Mouse (Mus musculus) 3T3-L1 (cell line): Measurements from ENCODE around the gene Mpi.
A peak's percentile ranks its signal among the peaks of the same experiment; 100 is the strongest.

Source experiments
- DNase-seq: peaks from one replicate; pipeline ENCODE4 v3.0.0-alpha.2; 2015; ENCODE audit warnings: low read depth, low spot score

The Mpi gene

DNA sequence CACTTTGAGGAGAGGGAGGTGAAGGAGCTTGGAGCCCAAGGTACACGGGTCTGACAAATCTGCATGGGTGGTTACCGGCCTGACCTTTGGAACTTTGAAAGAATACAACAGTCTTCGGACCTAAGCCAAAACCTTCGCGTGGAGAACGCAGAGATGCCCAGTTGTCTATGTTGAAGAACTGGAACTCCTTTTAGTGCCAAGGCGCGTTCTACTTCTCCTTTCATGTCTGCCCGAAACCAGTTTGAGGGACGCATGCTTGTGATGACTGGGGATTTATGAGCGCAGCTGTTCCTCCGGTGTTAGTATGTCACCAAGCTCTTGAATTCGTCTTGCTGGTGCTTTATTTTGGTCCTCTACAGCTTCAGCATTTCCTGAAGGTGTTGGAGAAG, 9.1 kb upstream of the Mpi start:
- DNase-seq, result no peak

DNA sequence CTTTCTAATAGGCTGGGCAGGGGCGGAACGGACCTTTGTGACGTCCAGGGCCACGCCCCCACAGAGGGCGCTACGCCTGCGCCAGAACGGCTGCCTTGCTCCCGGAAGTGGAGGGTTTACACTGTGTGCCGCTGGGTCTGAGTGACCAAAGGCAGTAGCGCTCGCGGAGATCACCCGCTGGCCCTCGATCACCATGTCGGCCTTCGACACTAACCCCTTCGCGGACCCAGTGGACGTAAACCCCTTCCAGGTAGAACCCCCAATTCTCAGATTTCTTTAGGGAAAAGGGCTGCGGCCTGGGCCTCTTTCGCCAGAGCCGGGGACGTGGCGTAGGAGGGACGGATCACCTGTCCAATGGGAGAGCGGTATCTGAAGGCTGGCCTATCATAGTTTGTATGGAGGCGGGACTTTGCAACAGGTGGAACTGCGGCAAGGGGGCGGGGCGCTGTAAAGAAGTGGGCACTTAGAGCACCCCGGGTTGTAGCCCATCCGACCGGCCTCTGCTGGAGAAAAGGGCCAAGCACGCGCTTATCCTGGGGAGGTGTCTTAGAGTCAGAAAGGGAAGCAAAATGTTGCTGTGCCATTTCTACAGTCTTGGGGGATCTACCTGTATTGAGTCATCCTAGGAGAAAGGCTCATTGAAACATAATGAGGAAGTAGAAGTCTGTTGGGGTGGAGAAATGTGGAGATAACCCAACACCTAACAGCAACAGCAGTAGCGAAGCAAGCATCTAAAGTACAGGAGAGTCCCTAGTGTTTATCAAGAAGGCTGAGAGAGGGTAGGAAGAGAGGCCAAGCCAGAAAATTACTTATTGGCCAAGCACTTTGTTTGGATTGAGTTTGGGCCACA, 8.5 kb upstream of the Mpi start, which contains the start of gene Scamp2:
Scamp2 (plus strand) TSS at position 83 of the 850 bp plus-strand sequence.
- peak; percentile 94 for DNase-seq

GRCm38 (mm10) chr9:57560263-57560662, 7.7 kb upstream of the Mpi start:
- peak; percentile 47 for DNase-seq

GRCm38 (mm10) chr9:57559568-57559967, 7.0 kb upstream of the Mpi start:
- DNase-seq, result no peak

DNA sequence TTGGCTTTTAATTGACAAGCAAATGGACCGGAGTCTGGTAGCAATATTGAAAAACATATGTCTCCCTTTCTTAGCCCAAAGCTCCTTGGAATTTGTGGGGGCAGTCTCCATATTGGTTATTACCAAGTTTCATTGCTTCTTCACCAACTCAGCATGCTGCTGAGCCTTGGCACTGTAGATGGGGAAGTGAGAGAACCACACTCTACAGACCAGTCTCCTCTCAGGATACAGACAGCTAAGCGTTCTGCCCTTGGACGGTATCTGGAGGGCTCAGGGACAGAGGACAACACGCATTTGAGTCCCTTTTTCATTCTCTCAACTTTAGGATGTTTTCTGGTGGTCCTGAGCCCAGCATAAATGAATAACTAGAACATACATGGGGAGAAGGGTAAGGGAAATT, 6.1 kb upstream of the Mpi start:
- no peak for DNase-seq

DNA sequence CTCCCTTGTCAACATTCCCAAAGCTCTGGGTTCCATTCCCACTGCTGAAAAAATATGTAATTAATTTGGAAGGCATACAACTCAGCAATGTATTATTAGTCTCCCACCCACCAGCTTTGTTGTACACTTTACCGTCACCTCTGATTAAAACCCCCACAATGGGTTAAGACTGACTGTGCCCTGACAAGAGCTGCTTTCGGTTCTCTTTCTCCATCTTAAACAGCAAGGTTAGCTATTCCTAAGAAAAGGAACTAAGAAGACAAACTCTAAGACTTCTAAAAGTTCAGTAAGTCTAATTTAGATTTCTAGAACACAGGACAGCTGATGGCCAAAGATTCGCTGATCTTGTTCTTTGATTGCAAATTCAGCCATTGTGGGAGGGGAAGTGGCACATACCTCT, 4.7 kb upstream of the Mpi start:
- DNase-seq, result no peak

GRCm38 (mm10) chr9:57554753-57555152, 2.2 kb upstream of the Mpi start:
- no peak for DNase-seq

- DNase-seq, result no peak
These were observed 556 bp upstream of the Mpi start for GRCm38 (mm10) chr9:57553119-57553518.

DNA sequence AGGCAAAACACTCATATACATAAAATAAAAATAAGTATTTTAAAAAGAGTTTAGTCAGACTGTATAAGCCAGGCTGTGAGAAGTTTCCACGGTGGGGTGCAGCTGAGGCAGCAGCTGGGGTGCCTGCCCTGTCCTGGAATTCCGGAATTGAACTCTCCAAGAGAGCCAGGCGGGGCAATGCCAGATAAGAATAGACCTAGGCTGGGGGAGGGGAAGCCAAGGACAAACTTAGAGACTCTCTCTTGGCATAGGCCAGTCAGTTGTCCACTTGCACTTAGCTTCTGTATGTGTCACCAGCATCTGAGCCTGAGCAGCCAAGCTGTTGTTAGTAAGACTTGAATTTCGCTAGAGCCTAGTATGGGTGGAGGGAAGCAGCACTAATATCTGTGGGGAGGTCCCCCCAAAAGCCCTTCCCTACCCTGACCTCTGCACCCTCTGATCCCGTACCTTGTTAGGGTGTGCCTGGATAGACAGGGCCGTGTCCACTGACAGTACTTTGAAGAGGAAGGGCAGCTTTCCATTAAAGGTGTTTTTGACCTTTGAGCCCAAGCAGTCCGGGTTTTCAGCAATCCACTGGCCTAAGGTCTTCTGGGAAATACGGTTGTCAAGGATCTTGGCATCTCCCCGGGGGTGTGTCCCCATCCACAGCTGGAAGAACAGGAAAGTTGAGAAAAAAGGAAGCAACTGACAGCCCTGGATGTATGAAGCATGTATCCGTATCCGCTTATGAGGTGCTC, 2.3 kb downstream of the Mpi start:
- no peak for DNase-seq

DNA sequence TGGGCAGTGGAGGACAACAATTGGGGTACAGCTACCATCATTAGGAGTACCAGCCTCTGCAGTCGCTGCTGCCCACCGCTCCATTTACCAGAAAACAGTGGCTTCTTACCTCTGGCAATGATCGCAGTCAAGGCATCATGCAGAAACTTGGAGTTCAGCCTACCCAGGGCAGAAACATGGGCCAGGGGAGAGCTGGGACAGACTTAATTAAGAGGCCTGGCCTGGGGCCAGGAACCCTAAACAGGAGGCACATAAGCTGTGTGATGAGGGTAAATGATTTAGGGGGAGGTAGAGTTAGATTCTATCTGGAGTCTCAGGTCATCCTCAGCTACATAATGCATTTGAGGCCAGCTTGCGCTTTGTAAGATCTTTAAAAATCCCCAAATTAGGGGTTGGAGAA, 3.4 kb downstream of the Mpi start:
- no peak for DNase-seq

- DNase-seq, result no peak
These were observed 4.7 kb downstream of the Mpi start for GRCm38 (mm10) chr9:57547869-57548268.

DNA sequence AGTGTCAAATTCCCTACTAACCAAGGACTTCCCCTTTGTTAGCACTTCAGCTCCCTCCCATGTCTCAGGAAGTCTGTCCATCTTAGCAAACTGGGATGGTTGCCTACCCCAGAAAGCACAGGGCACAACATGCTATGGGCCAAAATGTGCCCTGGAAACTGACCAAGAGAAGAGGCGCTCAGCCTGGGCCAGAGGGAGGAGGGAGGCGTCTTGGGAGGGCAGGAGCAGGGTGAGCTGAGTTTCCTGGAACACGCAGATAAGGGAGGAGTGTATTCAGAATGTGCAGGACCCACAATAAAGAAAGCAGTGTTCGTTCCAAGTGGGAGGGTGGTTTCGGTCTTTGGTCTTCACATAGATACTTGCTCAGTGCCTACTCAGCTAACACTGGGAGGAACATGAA, 5.3 kb downstream of the Mpi start:
- no peak for DNase-seq

DNA sequence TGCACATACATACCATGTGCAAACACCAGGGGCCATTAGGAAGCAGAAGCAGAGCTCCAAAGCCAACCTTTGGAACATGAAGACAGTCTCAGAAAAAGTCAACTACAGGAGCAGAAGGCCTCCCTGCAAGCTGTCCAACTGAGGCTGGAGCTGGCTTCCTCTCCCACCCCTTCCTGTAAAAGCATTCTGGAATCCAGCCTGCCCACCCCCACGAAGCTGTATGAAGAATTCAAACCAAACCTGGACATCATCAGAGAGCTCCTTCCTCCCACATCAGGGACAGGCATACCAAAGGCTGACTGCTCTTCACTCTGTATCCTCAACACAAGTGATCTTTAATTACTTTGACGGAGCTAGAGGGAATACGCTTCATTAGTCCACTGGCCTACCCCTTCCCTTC, 8.6 kb downstream of the Mpi start:
- no peak for DNase-seq

- DNase-seq, result peak; percentile 87
These were observed 11.3 kb downstream of the Mpi start for GRCm38 (mm10) chr9:57541312-57541711.

- DNase-seq, result peak; percentile 28
These were observed 13.0 kb downstream of the Mpi start for GRCm38 (mm10) chr9:57539550-57539949.

DNA sequence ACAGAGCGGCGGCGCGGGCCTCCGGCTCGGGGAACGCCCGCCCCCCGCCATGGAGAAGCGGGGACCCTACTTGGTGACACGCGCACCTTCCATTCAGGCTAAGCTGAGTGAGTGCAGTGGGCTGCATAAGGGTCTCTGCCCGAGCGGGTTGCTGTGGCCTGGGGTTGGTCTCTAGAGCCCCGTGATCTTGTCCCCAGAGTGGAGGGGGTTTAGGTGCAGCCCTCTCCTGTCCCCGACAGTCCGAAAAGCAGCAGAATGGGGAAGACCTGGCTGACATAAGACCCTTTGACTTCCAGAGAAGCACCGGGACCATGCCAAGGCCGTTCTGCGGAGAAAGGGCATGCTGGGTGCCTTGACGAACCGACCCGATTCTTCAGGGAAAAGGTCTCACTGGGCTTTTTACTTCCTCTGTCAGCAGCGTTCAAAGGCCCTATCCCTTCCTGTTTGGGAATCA, 14.8 kb downstream of the Mpi start:
- DNase-seq, result peak; percentile 43

DNA sequence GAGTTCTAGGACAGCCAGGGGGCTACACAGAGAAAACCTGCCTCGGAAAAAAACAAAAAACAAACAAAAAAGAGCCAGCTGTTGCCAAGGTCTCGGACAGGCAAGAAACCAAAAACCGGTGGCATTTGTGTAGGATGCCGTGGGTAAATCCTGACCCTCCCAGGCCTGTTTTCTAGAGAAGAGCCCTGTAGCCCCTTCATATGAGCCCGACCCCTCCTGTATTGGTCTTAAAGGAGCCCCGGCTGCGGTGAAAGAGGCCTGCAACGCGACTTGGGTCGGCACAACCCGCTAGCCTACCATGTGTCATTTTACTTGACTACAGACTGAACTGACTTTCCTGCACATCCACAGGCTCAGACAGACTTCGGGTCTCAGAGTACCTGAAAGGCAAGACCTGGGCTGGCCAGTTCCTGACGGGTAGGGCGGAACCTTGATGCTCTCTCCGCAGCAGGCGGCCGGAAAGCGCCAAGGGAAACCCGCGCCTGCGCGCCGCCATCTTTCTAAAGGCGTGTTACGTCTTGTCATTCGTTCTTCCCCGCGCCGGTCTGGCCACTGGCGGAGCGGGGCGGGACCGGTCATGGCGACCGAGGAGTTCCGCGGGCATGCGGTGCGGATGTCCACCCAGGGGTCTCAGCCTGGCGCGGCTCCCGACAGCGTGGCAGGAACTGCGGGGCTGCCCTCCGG, 15.4 kb downstream of the Mpi start, which contains the start of gene Fam219b:
Fam219b (plus strand) TSS at position 485 of the 684 bp plus-strand sequence.
- peak; percentile 84 for DNase-seq

GRCm38 (mm10) chr9:57536362-57536761, 16.2 kb downstream of the Mpi start:
- DNase-seq, result no peak

GRCm38 (mm10) chr9:57531946-57532345, 20.6 kb downstream of the Mpi start:
- DNase-seq, result no peak

DNA sequence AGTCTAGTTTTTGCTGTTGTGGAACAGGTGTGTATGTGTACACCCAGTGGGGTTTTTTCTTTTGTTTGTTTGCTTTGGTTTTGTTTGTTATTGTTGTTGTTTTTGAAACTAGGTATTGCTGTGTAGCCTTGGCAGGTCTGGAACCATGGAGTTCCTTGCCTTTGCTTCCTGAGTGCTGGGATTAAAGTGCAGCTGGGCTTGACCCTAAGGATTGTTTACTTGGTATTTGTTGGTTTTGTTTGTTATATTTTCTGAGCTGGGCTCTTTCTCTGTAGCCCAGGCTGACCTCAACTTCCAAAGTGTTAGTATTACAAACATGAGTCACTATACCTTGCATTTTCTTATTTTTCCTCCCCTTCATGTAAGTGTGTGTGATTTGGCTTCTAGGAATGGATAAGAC, 26.1 kb downstream of the Mpi start:
- DNase-seq, result no peak

DNA sequence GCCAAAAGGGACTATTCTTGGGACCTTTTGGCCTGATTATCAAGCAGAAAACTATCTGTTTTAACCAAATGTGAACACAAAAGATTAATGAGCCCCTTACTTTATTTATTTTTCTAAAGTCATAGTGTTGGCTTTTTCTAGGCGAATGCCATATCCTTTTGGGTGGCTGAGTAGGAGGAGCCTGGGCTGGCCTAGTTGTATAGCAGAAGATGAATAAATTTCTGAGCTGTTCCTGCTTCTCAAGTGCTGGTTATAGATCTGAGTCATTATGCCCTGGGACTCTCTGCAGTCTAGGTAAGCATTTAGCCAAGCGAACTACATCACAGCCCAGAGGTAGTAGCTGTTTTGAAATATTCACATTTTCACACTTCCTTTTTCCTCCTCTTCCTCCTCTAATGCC, 27.0 kb downstream of the Mpi start:
- DNase-seq, result peak; percentile 46

DNA sequence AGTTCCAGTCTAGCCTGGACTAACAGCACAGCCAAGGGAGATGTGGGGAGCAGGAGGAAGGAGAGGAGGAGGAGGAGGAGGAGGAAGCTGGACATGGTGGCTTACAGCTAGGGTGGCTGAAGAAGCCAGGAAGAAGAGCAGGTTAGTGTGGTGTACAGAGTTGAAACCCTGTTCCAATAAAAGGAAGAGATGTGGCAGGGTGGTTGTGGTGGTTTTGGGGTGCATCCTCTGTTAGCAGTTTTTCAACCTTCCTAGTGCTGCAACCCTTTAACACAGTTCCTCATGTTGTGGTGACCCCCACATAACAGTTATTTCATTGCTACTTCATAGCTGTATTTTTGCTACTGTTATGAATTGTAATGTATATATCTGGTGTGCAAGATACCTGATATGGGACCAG, 28.1 kb downstream of the Mpi start:
- DNase-seq, result no peak
